Mouse (Mus musculus) telencephalon, adult 2 months (tissue): Measurements from ENCODE around the gene Slc44a1.
A peak's percentile ranks its signal among the peaks of the same experiment; 100 is the strongest.

ENCODE experiments used
- DNase-seq: peaks from one replicate; pipeline ENCODE4 v3.0.0-alpha.2; 2011; ENCODE audit warnings: low read depth, low spot score

Slc44a1 gene

DNA sequence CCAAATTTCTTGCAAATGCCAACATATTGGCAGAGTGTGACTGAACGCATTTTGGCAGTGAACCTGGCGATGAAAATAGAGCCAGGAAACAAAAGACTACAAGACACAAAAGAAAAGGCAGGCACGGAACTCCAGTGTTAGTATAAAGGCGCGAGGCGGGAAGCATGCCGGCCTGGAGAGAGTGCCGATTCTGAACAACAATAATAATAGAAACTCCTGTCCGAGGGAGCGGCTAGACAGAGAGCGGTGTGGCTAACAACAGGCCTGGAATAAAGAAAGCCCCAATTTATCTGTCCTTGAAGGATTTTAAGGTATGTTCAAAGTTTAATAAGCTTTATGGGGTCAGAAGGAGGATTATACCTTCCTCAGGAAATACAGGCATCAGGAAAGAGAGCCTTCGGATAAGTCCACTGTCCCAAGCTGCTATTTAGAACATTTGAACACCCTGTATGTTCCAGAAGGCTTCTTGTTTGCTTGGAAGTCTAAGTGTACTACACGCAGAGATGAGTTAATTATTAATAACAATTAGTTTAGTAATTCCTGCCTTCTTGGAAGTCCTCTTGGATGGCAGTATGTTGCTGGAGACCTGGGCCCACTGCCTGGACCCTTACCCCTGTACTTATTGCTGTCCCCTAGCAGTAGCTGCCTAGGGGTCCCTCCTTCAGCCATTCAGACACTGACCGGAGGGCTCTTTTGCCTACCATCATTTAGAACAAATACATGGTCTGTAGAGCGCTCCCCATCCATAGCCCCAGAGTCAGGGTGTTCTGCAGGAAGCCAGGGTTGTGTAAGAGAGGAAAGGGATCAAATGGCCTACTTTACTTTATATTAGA, 156.1 kb downstream of the Slc44a1 start:
- DNase-seq = no peak

DNA sequence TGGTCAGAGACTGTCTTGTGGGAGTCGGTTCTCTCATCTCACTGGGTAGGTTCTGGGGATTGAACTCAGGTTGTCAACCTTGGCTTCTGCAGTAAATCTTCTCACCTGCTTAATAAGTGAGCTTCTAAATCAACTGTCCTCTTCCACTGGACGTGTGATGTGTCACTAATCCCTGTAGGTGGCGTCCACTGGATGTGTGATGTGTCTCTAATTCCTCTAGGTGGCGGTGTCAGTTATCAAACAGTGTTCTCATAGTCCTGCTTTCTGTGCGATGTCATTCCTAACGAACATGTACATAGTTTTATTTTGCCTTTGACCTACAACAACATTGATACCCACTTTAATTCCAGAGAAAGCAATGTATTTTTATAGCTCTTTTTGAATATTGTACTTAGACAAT, 160.2 kb downstream of the Slc44a1 start:
- peak; percentile 23 for DNase-seq

DNA sequence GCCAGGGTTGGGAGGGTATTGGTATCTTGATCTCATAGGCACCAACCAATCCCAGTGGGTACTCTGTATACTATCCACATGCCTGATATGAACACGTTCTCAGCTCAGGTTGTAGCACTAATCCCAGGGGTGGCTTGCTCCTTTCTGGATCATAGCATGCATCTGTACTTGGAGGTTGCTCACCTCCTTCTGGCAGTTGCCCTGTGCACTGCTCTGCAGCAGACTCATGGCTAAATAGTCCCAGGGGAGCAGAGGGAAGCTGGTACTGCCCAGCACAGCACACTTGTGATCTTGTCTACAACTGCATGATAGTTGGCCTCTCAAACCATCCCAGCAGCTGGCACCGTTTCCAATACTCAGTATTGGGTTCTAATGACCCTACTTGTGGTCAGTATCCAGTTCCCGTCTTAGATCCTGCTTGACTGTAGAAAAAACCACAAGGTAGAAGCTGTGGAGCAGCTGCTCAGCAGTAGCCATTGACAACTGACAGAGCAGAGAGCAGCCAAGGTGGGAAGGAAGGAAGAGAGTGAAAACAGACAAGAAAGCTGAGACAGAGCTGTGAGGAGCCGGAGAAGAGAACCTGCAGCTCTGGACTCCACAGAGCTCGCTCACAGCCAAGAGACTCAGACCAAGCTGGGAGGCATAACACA, 174.5 kb downstream of the Slc44a1 start:
- DNase-seq = no peak

DNA sequence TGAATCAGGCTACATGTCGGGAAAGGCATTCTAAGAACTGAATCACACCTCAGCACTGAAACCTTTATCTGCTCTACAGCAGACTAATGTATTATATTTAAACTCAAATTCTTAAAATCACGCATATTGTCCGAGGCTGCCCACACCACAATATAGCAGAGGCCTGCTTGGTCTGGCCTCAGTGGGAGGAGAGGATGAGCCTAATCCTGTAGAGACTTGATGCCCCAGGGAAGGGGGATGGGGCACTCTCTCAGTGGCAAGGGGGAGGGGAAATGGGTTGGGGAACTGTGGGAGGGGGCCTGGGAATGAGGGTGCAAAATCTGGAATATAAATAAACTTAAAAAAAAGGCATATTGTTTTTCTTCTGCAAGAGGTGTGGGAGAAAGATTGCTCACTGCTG, 177.8 kb downstream of the Slc44a1 start:
- DNase-seq = no peak

DNA sequence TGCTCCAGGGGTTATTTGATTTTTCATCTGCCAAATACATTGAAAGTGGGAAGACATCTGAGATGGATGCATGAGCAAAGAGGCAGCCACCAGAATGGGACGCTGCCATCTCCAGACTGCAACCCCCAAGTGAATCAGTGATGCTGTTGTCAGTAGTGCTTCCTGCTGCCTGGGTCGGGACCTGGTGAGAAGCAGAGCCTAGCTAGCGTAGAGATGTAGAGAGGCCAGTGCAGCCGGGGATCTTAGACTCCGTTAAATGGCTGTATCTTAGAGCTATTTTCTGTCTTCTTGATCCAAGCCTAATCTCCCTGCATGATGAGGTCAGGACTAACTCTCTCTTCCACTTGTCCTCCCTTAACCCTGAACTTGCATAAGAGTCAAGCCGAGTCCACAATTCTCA, 179.9 kb downstream of the Slc44a1 start:
- no peak for DNase-seq

DNA sequence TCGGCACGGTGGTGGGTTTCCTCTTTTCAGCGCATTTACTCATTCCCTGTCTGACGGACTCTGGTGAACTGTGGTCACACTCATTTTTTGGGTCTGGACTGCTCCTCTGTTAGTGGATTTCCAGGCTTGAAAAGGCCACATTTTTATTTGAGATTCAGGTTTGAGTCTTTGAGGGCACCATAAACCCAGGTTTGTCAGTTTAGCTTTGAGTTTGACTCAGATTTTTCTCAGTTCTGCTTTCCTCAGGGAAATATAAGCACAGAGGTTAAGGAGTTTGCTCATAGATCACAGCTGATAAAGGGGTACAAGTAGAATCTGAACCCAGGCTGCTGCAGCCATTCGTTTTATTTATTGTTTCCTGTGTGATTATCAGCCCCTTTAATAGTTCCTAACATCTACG, 180.9 kb downstream of the Slc44a1 start:
- no peak for DNase-seq

- DNase-seq = no peak
Observed at GRCm38 (mm10) chr4:53621490-53621889, 181.3 kb downstream of the Slc44a1 start.

DNA sequence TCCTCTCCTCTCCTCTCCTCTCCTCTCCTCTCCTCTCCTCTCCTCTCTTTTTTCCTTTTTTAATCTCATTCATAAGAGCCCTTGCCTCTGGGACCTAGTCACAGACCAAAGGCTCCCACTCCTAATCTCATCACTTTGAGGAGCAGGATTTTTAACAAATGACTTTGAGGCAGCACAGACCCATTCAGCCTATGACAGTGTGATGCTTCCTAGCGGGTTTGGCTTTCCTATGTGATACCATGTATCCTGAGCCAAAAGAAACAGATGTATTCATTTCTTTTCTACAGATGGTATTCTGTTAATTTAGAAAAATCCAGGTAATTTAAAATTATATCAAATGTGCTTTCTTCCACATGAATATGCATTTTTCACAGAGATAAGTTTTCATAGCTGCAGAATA, 183.5 kb downstream of the Slc44a1 start:
- peak; percentile 36 for DNase-seq

DNA sequence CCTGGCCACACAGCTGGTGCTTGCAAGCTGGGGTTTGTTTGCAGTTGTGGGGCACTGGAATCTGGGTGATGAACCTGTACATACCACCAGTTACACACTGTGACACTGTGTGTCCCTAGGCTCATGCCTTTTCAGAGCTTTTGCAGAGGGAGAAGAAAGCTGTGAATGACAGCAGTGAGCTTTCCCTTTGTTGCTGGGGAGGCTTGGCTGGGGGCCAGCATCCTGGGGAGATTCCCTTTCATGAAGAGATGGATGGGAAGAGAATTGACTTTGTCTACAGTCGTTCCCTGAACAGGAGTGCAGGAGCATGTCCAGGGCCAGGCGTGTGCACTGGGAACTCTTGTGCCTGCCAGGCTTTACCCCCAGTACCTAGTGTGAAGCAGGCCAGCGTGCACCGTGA, 184.6 kb downstream of the Slc44a1 start:
- DNase-seq = no peak

DNA sequence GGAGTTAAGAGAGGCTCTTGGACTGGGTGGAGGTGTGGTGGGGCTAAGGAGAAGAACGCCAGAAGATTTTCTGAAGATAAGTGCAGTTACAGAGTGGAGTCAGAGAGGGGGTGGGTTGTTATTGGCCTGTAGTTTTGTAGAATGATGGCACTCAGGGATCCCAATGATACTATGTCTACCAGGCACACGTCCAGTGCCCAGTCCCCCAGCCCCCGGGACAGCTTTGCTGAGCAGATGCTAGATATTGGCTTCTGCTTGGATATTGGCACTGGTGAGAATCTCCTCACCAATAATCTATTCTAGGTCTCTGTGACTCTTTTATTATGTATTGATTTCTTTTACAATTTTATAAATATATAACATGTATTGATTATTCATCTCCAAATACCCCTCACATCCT, 185.1 kb downstream of the Slc44a1 start:
- no peak for DNase-seq

DNA sequence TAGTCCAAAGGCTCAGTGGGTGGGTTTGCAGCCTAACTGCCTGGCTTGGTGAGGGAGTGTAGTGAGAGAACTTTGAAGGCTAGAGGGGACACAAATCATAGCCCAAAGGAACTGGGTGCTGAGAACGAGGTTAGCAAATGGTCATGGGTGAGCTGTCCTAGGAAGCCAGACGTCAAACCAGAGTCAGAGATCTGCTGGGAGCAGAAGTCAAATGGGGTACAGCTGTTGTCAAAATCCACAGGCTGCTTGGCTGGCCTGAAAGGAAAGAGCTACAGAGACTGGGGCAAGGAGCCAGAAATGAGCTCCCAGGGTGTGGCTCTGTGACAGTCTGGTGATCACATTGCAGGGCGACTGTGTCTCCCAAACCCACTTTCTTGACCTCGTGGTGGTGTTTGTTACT, 188.7 kb downstream of the Slc44a1 start:
- DNase-seq = no peak

DNA sequence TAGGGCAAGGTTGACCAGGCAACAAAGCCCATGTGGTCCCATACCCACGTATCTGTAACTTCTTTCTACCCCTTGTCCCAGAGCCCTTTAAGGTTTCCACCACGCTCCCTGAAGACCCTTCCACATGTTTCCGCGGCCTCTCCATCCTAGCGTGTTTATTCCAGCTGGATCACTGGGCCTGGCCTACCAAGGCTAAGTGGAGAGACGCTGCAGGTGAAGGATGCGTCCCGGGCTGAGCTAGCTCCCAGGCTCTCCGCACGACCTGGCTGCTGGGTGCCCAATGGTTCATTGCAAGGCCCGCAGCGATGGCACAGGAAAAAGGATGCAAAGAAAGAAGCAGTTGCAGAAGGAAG, 190.7 kb downstream of the Slc44a1 start:
- no peak for DNase-seq

- DNase-seq = peak; percentile 49
Observed at GRCm38 (mm10) chr4:53631316-53632010, 191.2 kb downstream of the Slc44a1 start, which contains the start of gene Fsd1l. TSS of gene Fsd1l (plus strand) at chr4:53631471.

DNA sequence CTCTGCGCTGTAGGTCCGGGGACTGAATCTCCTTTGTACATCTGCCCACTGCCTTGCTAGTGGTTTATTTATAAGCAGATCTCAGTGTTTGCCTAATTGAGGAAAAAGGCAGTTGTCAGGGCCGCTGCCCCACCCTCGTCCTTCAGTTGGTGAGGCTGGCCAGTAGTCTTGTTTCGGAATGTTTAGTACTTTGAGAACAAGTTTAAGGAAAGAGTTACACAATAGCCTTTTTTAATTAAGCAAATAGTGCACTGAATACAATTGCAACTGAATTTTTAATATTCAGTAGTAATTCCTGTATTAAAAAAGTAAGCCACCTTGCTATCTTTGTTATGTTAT, 191.8 kb downstream of the Slc44a1 start:
- no peak for DNase-seq

DNA sequence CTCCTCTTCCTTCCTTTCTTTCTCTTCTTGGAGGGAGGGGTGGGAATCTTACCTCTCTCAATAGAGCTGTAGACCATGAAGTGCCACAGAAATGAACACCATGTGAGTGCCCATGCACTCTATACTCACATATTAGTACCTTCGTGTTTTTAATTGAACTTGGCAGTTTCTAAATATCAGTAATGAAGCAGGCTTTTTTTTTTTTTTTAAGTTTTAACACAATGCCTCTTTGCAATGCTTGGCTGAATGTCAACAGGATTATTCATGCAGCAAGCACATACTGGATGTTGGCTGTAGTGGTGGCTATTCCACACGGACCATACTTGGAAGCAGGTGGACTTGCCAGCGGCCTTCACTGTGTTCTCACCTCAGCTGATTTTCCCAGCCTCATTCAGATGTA, 195.1 kb downstream of the Slc44a1 start:
- DNase-seq = no peak

GRCm38 (mm10) chr4:53637269-53637909, 197.2 kb downstream of the Slc44a1 start:
- DNase-seq = no peak

GRCm38 (mm10) chr4:53638549-53639123, 198.4 kb downstream of the Slc44a1 start:
- DNase-seq = no peak

DNA sequence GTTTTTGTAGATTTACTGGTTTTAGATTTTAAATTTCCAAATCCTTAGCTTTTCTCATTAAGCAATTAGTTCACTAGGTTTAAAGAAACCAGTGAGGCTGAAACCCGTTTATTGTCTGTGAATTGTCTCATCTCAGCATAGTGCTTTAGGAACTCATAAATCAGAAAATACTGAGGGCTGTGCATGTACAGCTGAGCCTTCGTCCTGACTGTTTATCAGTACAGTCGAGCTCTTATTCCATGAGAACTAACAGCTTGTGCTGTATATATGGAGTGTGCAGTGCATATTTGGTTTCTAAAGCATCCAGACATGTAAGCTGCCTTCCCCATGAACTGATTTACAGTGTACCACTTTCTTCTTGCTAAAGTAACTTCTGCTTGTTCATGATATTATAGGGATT, 217.8 kb downstream of the Slc44a1 start:
- no peak for DNase-seq

- DNase-seq = no peak
Observed at GRCm38 (mm10) chr4:53660711-53661110, 220.5 kb downstream of the Slc44a1 start.
